18 mouse cellular contexts compared by ENCODE assay signal in genomic region chr13:63148157-63148556, GRCm38 (mm10).
DNase-seq lines count a peak whose midpoint lies in the region; ATAC-seq and TF ChIP-seq lines count a peak whose summit lies in the region.
"Had no signal": no experiment of that assay in that cellular context is flagged by ENCODE, and none has a peak within 500 bp of the region (broad histone marks: within the 10 kb centered on the region; RNA-seq: fewer than 3 reads in every experiment).

No protein-coding gene starts in this region.

- TF ChIP-seq POLR2A in bone marrow macrophage, adult 2 months (IDR thresholded peaks at IDR 0.05; ENCODE audit: borderline replicate concordance, low read depth, low read length): no peak

- TF ChIP-seq CTCF in left cerebral cortex, adult 2 months (IDR thresholded peaks at IDR 0.05): peak; percentile 4; the same call in 1 of the 2 replicates
- TF ChIP-seq CTCF in bone marrow macrophage, adult 2 months (IDR thresholded peaks at IDR 0.05; ENCODE audit: low read depth, low read length): no peak

- intact Hi-C loops in heart, postnatal 25 days (cut with DNase I): no loop called here
- intact Hi-C loops in left cerebral cortex, adult 2 months (cut with DNase I): no loop called here

- ATAC-seq in monocyte, adult 5-6 weeks (replicated peaks; ENCODE audit: insufficient number of reproducible peaks, low FRiP score, low TSS enrichment, poor library complexity, severe bottlenecking): no peak
- ATAC-seq: hindbrain, embryonic 16.5 days had no signal

- peak; percentile 11 to 44 for DNase-seq in heart, adult 9 months (ENCODE audit: low spot score in 2 of 2)
- DNase-seq in heart, postnatal 25 days (ENCODE audit: low spot score): no peak
- no peak for DNase-seq in left cerebral cortex, adult 2 months (ENCODE audit: extremely low spot score in 1 of 2, low spot score in 2 of 2)
- DNase-seq in left cerebral cortex, adult 11 months (ENCODE audit: low spot score): no peak
- peak; percentile 51 for DNase-seq in kidney, postnatal 14 days
- no peak for DNase-seq in right cerebral cortex, postnatal 14 days
- DNase-seq: cerebellum, adult 11 months; cerebellum, postnatal 25 days; gastrocnemius, postnatal 14 days; layer of hippocampus, adult 9-11 months; retina, postnatal 1 day had no signal

- H3K4me3 ChIP-seq in left cerebral cortex, adult 2 months: no peak overlapping the region
- H3K4me3 ChIP-seq in bone marrow macrophage, adult 2 months (ENCODE audit: insufficient read depth, low read length): no peak overlapping the region
- H3K4me3 ChIP-seq: embryonic facial prominence, embryonic 12.5 days; heart, embryonic 15.5 days; lung, embryonic 15.5 days; stomach, embryonic 15.5 days had no signal

- peaks cover 25% of the 10 kb centered on the region for H3K4me1 ChIP-seq in bone marrow macrophage, adult 2 months (ENCODE audit: control insufficient read depth, insufficient read depth, low read length)
- H3K4me1 ChIP-seq: stomach, embryonic 15.5 days had no signal

- H3K27ac ChIP-seq in left cerebral cortex, adult 2 months: no peak overlapping the region
- H3K27ac ChIP-seq in bone marrow macrophage, adult 2 months (ENCODE audit: insufficient read depth, low read depth, low read length): peak overlapping the region; percentile 7
- H3K27ac ChIP-seq: embryonic facial prominence, embryonic 12.5 days; heart, embryonic 15.5 days; lung, embryonic 15.5 days; stomach, embryonic 15.5 days had no signal

Comparison
In these comparisons a context has a peak if more than half of its experiments do, and no peak if none do; other contexts are left out.
1. DNase-seq: peak in heart, adult 9 months (2 of 2) and kidney, postnatal 14 days (single experiment); none in heart, postnatal 25 days (single experiment), left cerebral cortex, adult 2 months (0 of 2), left cerebral cortex, adult 11 months (single experiment) and right cerebral cortex, postnatal 14 days (single experiment).